10 mouse cellular contexts compared by ENCODE assay signal in the genomic region with DNA sequence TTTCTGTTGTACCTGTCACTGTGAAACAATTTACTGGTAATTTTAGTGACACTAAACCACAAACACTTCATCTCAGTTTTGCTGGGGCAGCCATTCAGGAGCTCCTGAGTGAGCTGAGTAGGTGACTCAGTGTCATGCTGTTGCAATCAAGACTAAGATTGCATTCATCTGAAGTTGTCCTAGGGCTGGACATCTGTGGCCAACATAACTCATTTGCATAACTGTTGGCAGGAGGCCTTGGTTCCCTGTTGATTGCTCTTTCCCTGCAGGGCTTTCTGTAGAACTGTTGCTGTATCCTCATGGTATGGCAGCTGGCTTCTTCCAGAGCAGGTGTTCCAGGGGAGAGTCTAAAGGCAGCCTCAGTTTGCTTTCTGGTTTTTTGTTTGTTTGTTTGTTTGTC. TPM values are rescaled to one million over a fixed set of nuclear protein-coding genes. Genes with fewer than 3 reads are reported as not detected.
DNase-seq lines count a peak whose midpoint lies in the region; ATAC-seq and TF ChIP-seq lines count a peak whose summit lies in the region.
"Had no signal": no experiment of that assay in that cellular context is flagged by ENCODE, and none has a peak within 500 bp of the region (broad histone marks: within the 10 kb centered on the region; RNA-seq: fewer than 3 reads in every experiment).

No protein-coding gene starts in this region.

- H3K36me3 ChIP-seq in intestine, postnatal 0 days (ENCODE audit: control insufficient read depth, insufficient read depth), result no peaks in the 10 kb centered on the region
- H3K36me3 ChIP-seq: limb, embryonic 12.5 days had no signal

- TF ChIP-seq CTCF in intestine, postnatal 0 days (IDR thresholded peaks at IDR 0.05; ENCODE audit: low read depth), result no peak

- H3K4me1 ChIP-seq in intestine, postnatal 0 days (replicated peaks; ENCODE audit: control insufficient read depth, insufficient read depth, low read length), result peaks cover 12% of the 10 kb centered on the region; the same call in 1 of the 2 replicates
- H3K4me1 ChIP-seq: limb, embryonic 12.5 days had no signal

- DNase-seq in left cerebral cortex, postnatal 4 days, result peak; percentile 72
- no peak for DNase-seq in left cerebral cortex, postnatal 36 days (ENCODE audit: low spot score in 2 of 2)
- peak; percentile 82 for DNase-seq in adipocyte (ENCODE audit: low spot score)
- no peak for DNase-seq in c-Kit-positive CD71-positive TER-119-positive erythroid progenitor cells, embryonic 14.5 days (ENCODE audit: low spot score)
- DNase-seq in neural tube, embryonic 10.5 days (ENCODE audit: extremely low spot score, low spot score), result no peak
- DNase-seq: gastrocnemius, postnatal 10 days had no signal

- no peak overlapping the region for H3K4me3 ChIP-seq in intestine, postnatal 0 days (ENCODE audit: low read depth, low read length)
- H3K4me3 ChIP-seq: limb, embryonic 12.5 days had no signal

- H3K4me2 ChIP-seq in intestine, postnatal 0 days (replicated peaks; ENCODE audit: low read depth), result no peak overlapping the region
- H3K4me2 ChIP-seq: limb, embryonic 12.5 days had no signal

- H3K9me3 ChIP-seq in intestine, postnatal 0 days (ENCODE audit: control insufficient read depth), result no peaks in the 10 kb centered on the region
- H3K9me3 ChIP-seq: limb, embryonic 12.5 days had no signal

- peak overlapping the region; percentile 41; the same call in 1 of the 2 replicates for H3K27ac ChIP-seq in intestine, postnatal 0 days (ENCODE audit: low read depth, low read length)
- H3K27ac ChIP-seq: limb, embryonic 12.5 days had no signal

- no peaks in the 10 kb centered on the region for H3K27me3 ChIP-seq in intestine, postnatal 0 days (replicated peaks; ENCODE audit: control insufficient read depth, insufficient read depth, low read length)
- H3K27me3 ChIP-seq: limb, embryonic 12.5 days had no signal

- intact Hi-C loops in left cerebral cortex, postnatal 4 days (cut with DNase I), result no loop called here
- intact Hi-C loops in left cerebral cortex, postnatal 36 days (cut with DNase I), result no loop called here

- no peak overlapping the region for H3K9ac ChIP-seq in intestine, postnatal 0 days (ENCODE audit: low read depth, low read length)
- H3K9ac ChIP-seq: limb, embryonic 12.5 days had no signal

- peak; percentile 23; the same call in 1 of the 2 replicates for ATAC-seq in intestine, postnatal 0 days
- peak; percentile 51; the same call in 1 of the 2 replicates for ATAC-seq in neutrophil, adult 5-6 weeks (ENCODE audit: extremely low read depth, insufficient number of reproducible peaks, low FRiP score, poor library complexity, severe bottlenecking)
- no peak for ATAC-seq in erythroid progenitor cell, adult 5-6 weeks (replicated peaks; ENCODE audit: low FRiP score, poor library complexity, severe bottlenecking)

RNA-seq across cellular contexts. Expression of gene Psmc6, which starts 4.1 kb away (rescaled TPM):
- total RNA-seq in left cerebral cortex, postnatal 4 days (2021), result 100 to 1,000 TPM; 118 to 132 TPM
- 100 to 1,000 TPM in 1 of 2 experiments, 10 to 100 TPM in 1; 83.4 to 116 TPM for total RNA-seq in left cerebral cortex, postnatal 36 days (2021)
- 98.6 and 98.8 TPM in 2 replicates for polyA plus RNA-seq in intestine, postnatal 0 days (2015; fragmentation: Nextera tagmentation; extraction: Ambion mirVana)
- total RNA-seq in neutrophil, adult 5-6 weeks (2017), result 111 and 117 TPM in 2 replicates
- total RNA-seq in erythroid progenitor cell, adult 5-6 weeks (2015; ENCODE audit: low replicate concordance), result 103 and 178 TPM in 2 replicates
- 151 and 157 TPM in 2 replicates for total RNA-seq in erythroid progenitor cell, adult 5-6 weeks (2017; ENCODE audit: low replicate concordance)

RNA-seq across cellular contexts. Expression of gene Ero1l, which starts 6.9 kb away (rescaled TPM):
- total RNA-seq in left cerebral cortex, postnatal 4 days (2021), result 10 to 100 TPM; 22.0 to 22.5 TPM
- total RNA-seq in left cerebral cortex, postnatal 36 days (2021), result 10 to 100 TPM; 39.9 to 41.3 TPM
- polyA plus RNA-seq in intestine, postnatal 0 days (2015; fragmentation: Nextera tagmentation; extraction: Ambion mirVana), result 96.3 and 96.6 TPM in 2 replicates
- 17.0 and 25.9 TPM in 2 replicates for total RNA-seq in neutrophil, adult 5-6 weeks (2017)
- total RNA-seq in erythroid progenitor cell, adult 5-6 weeks (2015; ENCODE audit: low replicate concordance), result 23.4 and 37.7 TPM in 2 replicates
- 28.9 and 38.3 TPM in 2 replicates for total RNA-seq in erythroid progenitor cell, adult 5-6 weeks (2017; ENCODE audit: low replicate concordance)

RNA-seq across cellular contexts. Expression of gene Styx, which starts 25.4 kb away (rescaled TPM):
- 10 to 100 TPM; 25.1 to 38.8 TPM for total RNA-seq in left cerebral cortex, postnatal 4 days (2021)
- total RNA-seq in left cerebral cortex, postnatal 36 days (2021), result 10 to 100 TPM; 18.5 to 21.0 TPM
- 40.1 and 46.5 TPM in 2 replicates for polyA plus RNA-seq in intestine, postnatal 0 days (2015; fragmentation: Nextera tagmentation; extraction: Ambion mirVana)
- total RNA-seq in neutrophil, adult 5-6 weeks (2017), result 18.2 and 20.6 TPM in 2 replicates
- total RNA-seq in erythroid progenitor cell, adult 5-6 weeks (2015; ENCODE audit: low replicate concordance), result 7.1 and 14.1 TPM in 2 replicates
- total RNA-seq in erythroid progenitor cell, adult 5-6 weeks (2017; ENCODE audit: low replicate concordance), result 1.6 and 11.9 TPM in 2 replicates

Comparison
In these comparisons a context has a peak if more than half of its experiments do, and no peak if none do; other contexts are left out.
1. DNase-seq: peak in left cerebral cortex, postnatal 4 days (single experiment) and adipocyte (single experiment); none in left cerebral cortex, postnatal 36 days (0 of 2), c-Kit-positive CD71-positive TER-119-positive erythroid progenitor cells, embryonic 14.5 days (single experiment) and neural tube, embryonic 10.5 days (single experiment).